Mouse (Mus musculus) small intestine, adult 2 months (tissue): ENCODE measurements at regions not wholly inside any gene's neighbourhood (a gene's known extent, or its start where the extent isn't known, plus 50 kb on each side); places are given as distances from the start of the nearest gene placed in this dataset.

Source experiments
- H3K27ac ChIP-seq: fragments of 200-500 bp; 2 replicates; pipeline ENCODE4 v1.5.1; 2012; ENCODE audit warnings: low read depth, low read length, control low read depth, inconsistent platforms; ENCODE audit not compliant: insufficient read depth
- H3K27me3 ChIP-seq: fragments of 200-500 bp; 2 replicates; pipeline ENCODE4 v1.6.1; 2012; ENCODE audit warnings: mild to moderate bottlenecking, moderate library complexity, low read length, inconsistent platforms; ENCODE audit not compliant: control insufficient read depth, insufficient read depth
- H3K36me3 ChIP-seq: fragments of 200-500 bp; 2 replicates; pipeline ENCODE4 v1.6.1; 2012; ENCODE audit warnings: mild to moderate bottlenecking, low read length, control low read depth, inconsistent platforms; ENCODE audit not compliant: control insufficient read depth, insufficient read depth
- H3K4me1 ChIP-seq: fragments of 200-500 bp; 2 replicates; pipeline ENCODE4 v1.6.1; 2012; ENCODE audit warnings: low read length, inconsistent platforms, mixed read lengths; ENCODE audit not compliant: control insufficient read depth, insufficient read depth, insufficient read length
- H3K4me3 ChIP-seq: fragments of 200-500 bp; 2 replicates; pipeline ENCODE4 v1.5.1; 2012; ENCODE audit warnings: low read depth, mild to moderate bottlenecking, control low read depth, inconsistent platforms, low read length, moderate library complexity
- CTCF ChIP-seq: fragments of 200-500 bp; IDR thresholded peaks from 2 replicates; pipeline ENCODE4 v1.5.1; 2012; ENCODE audit warnings: low read depth, mild to moderate bottlenecking, control low read depth, inconsistent platforms, low read length, moderate library complexity, mixed read lengths; ENCODE audit not compliant: insufficient replicate concordance, insufficient read length; ENCODE audit errors: extremely low read depth
- POLR2A ChIP-seq: fragments of 200-500 bp; IDR thresholded peaks from 2 replicates; pipeline ENCODE4 v1.6.1; 2012; ENCODE audit warnings: low read depth, mild to moderate bottlenecking, control low read depth, inconsistent platforms, low read length, moderate library complexity
- WGBS: fragments of 180-500 bp; shearing (Covaris S2); methylation state at CpG from one replicate; pipeline ENCODE4 v1.1.7; 2018; 5-methylcytosine and 5-hydroxymethylcytosine counted together

GRCm38 (mm10) chr16:30792738-30793377 is 193.3 kb downstream of the Fam43a start:
- Histone ChIP-seq H3K27me3 (no peaks in the 10 kb centered on the region), H3K4me1 (peaks cover 29% of the 10 kb centered on the region), H3K4me3 (no peak overlapping the region), H3K36me3 (no peaks in the 10 kb centered on the region), H3K27ac (no peak overlapping the region)
- WGBS, result 22% methylated on average over 11 of the region's 11 CpGs
- no peak for TF ChIP-seq CTCF
- TF ChIP-seq POLR2A, result no peak

- WGBS, result 24% methylated on average over 9 of the region's 9 CpGs
- no peaks in the 10 kb centered on the region for H3K36me3 ChIP-seq
- TF ChIP-seq CTCF (no peak), POLR2A (no peak)
- no peaks in the 10 kb centered on the region for H3K27me3 ChIP-seq
- peaks cover 29% of the 10 kb centered on the region for H3K4me1 ChIP-seq
- no peak overlapping the region for H3K4me3 ChIP-seq
- H3K27ac ChIP-seq, result no peak overlapping the region
These were observed 193.8 kb downstream of the Fam43a start for GRCm38 (mm10) chr16:30793378-30793753.

GRCm38 (mm10) chr16:30793856-30794255 is 194.3 kb downstream of the Fam43a start:
- Histone ChIP-seq H3K4me3 (no peak overlapping the region), H3K36me3 (no peaks in the 10 kb centered on the region), H3K4me1 (peaks cover 29% of the 10 kb centered on the region), H3K27me3 (no peaks in the 10 kb centered on the region), H3K27ac (no peak overlapping the region)
- WGBS, result 49% methylated on average over 3 of the region's 3 CpGs
- no peak for TF ChIP-seq POLR2A
- no peak for TF ChIP-seq CTCF

- WGBS, result 66% methylated on average over 5 of the region's 5 CpGs
- TF ChIP-seq POLR2A (no peak), CTCF (no peak)
- Histone ChIP-seq H3K27me3 (no peaks in the 10 kb centered on the region), H3K36me3 (no peaks in the 10 kb centered on the region), H3K4me1 (peaks cover 24% of the 10 kb centered on the region), H3K27ac (no peak overlapping the region), H3K4me3 (no peak overlapping the region)
These were observed 196.0 kb downstream of the Fam43a start for GRCm38 (mm10) chr16:30795501-30795904.

- no peak overlapping the region for H3K27ac ChIP-seq
- H3K4me1 ChIP-seq, result peaks cover 18% of the 10 kb centered on the region
- no peaks in the 10 kb centered on the region for H3K36me3 ChIP-seq
- TF ChIP-seq CTCF (no peak), POLR2A (no peak)
- 84% methylated on average over 6 of the region's 6 CpGs for WGBS
- no peaks in the 10 kb centered on the region for H3K27me3 ChIP-seq
- H3K4me3 ChIP-seq, result no peak overlapping the region
These were observed 196.6 kb downstream of the Fam43a start for GRCm38 (mm10) chr16:30796103-30796502.

GRCm38 (mm10) chr16:30797006-30797405 is 197.5 kb downstream of the Fam43a start:
- TF ChIP-seq POLR2A (no peak), CTCF (no peak)
- Histone ChIP-seq H3K36me3 (no peaks in the 10 kb centered on the region), H3K27me3 (no peaks in the 10 kb centered on the region), H3K4me1 (peaks cover 15% of the 10 kb centered on the region), H3K4me3 (no peak overlapping the region), H3K27ac (no peak overlapping the region)
- WGBS, result 94% methylated on average over 3 of the region's 3 CpGs

GRCm38 (mm10) chr16:30797973-30798471 is 198.5 kb downstream of the Fam43a start:
- Histone ChIP-seq H3K4me3 (no peak overlapping the region), H3K4me1 (peaks cover 7% of the 10 kb centered on the region), H3K27me3 (no peaks in the 10 kb centered on the region), H3K36me3 (no peaks in the 10 kb centered on the region), H3K27ac (no peak overlapping the region)
- TF ChIP-seq POLR2A (no peak), CTCF (no peak)
- 77% methylated on average over 7 of the region's 7 CpGs for WGBS
